Mouse (Mus musculus) stomach, embryonic 16.5 days (tissue): ENCODE data around the gene Tmem203. TPM values are rescaled to one million over a fixed set of nuclear protein-coding genes. Genes with fewer than 3 reads are reported as not detected.
A peak's percentile ranks its signal among the peaks of the same experiment; 100 is the strongest.

ENCODE experiments used
- ATAC-seq: fragments of 200-750 bp; cut with Nextera tagmentation; 2 replicates; pipeline ENCODE4 v1.8.0; 2017; ENCODE audit warnings: moderate number of reproducible peaks, moderate TSS enrichment; ENCODE audit not compliant: insufficient read depth, low FRiP score
- H3K27ac ChIP-seq: fragments of 300-500 bp; sonication (generic); 2 replicates; pipeline ENCODE4 v1.5.1; 2014; ENCODE audit warnings: low read length
- H3K27me3 ChIP-seq: fragments of 300-500 bp; sonication (generic); 2 replicates; pipeline ENCODE4 v1.6.1; 2014; ENCODE audit warnings: low read length, control low read depth, mixed read lengths; ENCODE audit not compliant: control insufficient read depth, insufficient read depth
- H3K36me3 ChIP-seq: fragments of 300-500 bp; sonication (generic); 2 replicates; pipeline ENCODE4 v1.6.1; 2014; ENCODE audit warnings: low read length; ENCODE audit not compliant: control insufficient read depth, insufficient read depth
- H3K4me1 ChIP-seq: fragments of 300-500 bp; sonication (generic); 2 replicates; pipeline ENCODE4 v1.6.1; 2014; ENCODE audit warnings: low read length, control low read depth, mixed read lengths; ENCODE audit not compliant: control insufficient read depth, insufficient read depth
- H3K4me2 ChIP-seq: fragments of 300-500 bp; sonication (generic); 2 replicates; pipeline ENCODE4 v1.6.1; 2014; ENCODE audit warnings: low read depth, low read length, mixed read lengths
- H3K4me3 ChIP-seq: fragments of 300-500 bp; sonication (generic); replicated peaks from 2 replicates; pipeline ENCODE4 v1.5.1; 2014; ENCODE audit warnings: mild to moderate bottlenecking, low read length
- H3K9ac ChIP-seq: fragments of 300-500 bp; sonication (generic); 2 replicates; pipeline ENCODE4 v1.6.1; 2014; ENCODE audit warnings: low read length
- H3K9me3 ChIP-seq: fragments of 300-500 bp; sonication (generic); replicated peaks from 2 replicates; pipeline ENCODE4 v1.6.1; 2016; ENCODE audit warnings: low read length, control low read depth; ENCODE audit not compliant: control insufficient read depth
- WGBS: fragments of 180-500 bp; shearing (Covaris S2); extraction: QIAGEN DNeasy Blood & Tissue Kit; methylation state at CpG from one replicate; pipeline ENCODE4 v1.1.7; 2014; 5-methylcytosine and 5-hydroxymethylcytosine counted together
- polyA plus RNA-seq: library from polyadenylated mRNA; unstranded; fragments of >200 nt; fragmentation: Nextera tagmentation; extraction: Ambion mirVana; gene quantifications from 2 replicates; pipeline ENCODE4 v1.2.1, GENCODE M21; 2015

Tmem203 gene
- polyA plus RNA-seq, 1 experiment from 2014 or later, result 19.5 TPM

DNA sequence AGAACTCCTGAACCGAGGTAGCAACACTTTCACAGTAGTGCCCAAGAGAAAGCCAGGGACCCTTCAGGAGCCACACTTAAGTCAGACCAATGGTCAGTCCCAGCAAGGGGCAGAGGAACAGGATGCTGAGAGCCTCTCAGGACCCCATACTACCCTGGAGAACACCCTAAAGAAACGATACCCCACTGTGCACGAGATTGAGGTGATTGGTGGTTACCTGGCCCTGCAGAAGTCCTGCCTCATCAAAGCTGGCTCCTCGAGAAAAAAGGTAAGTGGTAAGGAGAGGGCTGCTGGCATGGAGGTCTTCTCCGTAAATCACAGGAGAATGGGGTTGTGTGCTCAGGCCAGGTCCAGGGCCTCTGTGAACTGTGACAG is 9.0 kb downstream of the Tmem203 start:
- H3K27me3 ChIP-seq, result peaks cover 7% of the 10 kb centered on the region; the same call in 1 of the 2 replicates
- ATAC-seq, result no peak
- peak overlapping the region; percentile 90; the same call in 1 of the 2 replicates for H3K27ac ChIP-seq
- H3K4me2 ChIP-seq, result peak overlapping the region; percentile 85
- H3K4me3 ChIP-seq, result peak overlapping the region; percentile 72
- 77% methylated on average over 5 of the region's 5 CpGs for WGBS
- peak overlapping the region; percentile 82 for H3K9ac ChIP-seq
- H3K4me1 ChIP-seq, result peaks cover 36% of the 10 kb centered on the region
- H3K9me3 ChIP-seq, result no peaks in the 10 kb centered on the region
- H3K36me3 ChIP-seq, result no peaks in the 10 kb centered on the region; the same call in 1 of the 2 replicates

DNA sequence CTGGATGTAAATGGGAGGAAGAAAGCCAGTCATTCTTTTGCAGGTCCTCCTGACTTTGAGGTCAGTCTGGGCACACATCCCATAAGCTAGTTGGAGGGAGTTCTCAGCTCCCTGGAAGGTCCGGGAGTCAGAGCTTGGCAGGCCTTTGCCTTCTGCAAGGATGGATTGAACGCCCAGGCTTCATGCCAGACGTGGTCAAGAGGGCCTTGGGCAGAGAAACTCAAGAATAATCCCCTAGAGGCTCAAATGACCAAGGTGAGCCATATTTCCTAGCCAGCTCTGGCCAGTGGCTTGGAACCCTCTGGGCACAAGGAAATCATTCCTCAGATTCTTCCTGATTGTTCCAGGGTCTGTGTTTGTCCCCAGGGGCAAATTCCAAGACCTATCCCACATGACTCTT is 9.6 kb downstream of the Tmem203 start:
- no peaks in the 10 kb centered on the region for H3K9me3 ChIP-seq
- H3K4me3 ChIP-seq, result peak overlapping the region; percentile 72
- peaks cover 7% of the 10 kb centered on the region; the same call in 1 of the 2 replicates for H3K27me3 ChIP-seq
- H3K36me3 ChIP-seq, result peaks cover under 1% of the 10 kb centered on the region; the same call in 1 of the 2 replicates
- H3K4me2 ChIP-seq, result peak overlapping the region; percentile 85
- peak overlapping the region; percentile 82 for H3K9ac ChIP-seq
- no peak for ATAC-seq
- peak overlapping the region; percentile 90; the same call in 1 of the 2 replicates for H3K27ac ChIP-seq
- WGBS, result 65% methylated on average over 3 of the region's 3 CpGs
- H3K4me1 ChIP-seq, result peaks cover 36% of the 10 kb centered on the region

DNA sequence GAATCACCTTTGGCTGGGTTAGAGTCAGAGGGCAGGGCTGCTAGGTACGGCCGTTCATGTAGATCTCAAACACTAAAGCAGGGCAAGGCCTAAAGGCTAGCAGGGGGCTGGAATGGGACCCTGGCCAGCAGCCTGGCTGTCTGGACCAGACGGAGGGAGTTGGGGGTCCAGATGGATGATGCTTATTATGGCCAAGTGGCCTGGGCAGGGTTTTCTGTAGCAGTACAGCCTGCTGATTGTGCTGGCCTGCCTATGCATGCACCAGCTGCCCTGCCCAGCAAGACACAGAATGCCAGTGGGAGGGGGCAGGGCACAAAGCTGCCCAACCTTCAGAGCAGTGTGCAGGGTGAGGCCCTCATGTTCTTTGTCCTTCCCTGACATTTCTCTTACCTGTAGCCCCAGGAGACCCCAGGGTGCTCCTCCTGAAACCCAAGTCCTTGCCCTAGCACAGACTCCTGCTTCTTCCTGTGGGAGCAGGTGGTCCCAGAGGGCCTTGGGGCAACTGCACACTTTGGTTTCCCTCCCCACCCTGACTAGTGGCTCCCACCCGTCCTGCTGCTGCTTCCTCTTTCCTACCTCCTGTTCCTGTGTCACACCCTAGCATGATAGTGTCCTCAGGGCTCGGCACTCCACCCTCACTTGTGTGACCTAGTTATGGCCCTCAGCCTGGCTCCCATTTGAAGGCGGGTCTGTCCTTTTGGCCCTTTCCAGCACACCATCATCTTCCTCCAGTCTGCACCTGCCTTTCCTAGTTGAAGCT is 10.8 kb downstream of the Tmem203 start:
- H3K36me3 ChIP-seq, result peaks cover 8% of the 10 kb centered on the region; the same call in 1 of the 2 replicates
- 53% methylated on average over 6 of the region's 6 CpGs for WGBS
- H3K4me2 ChIP-seq, result peak overlapping the region; percentile 85
- ATAC-seq, result peak; percentile 16; the same call in 1 of the 2 replicates
- no peaks in the 10 kb centered on the region for H3K9me3 ChIP-seq
- peak overlapping the region; percentile 72 for H3K4me3 ChIP-seq
- peaks cover 7% of the 10 kb centered on the region; the same call in 1 of the 2 replicates for H3K27me3 ChIP-seq
- peaks cover 39% of the 10 kb centered on the region for H3K4me1 ChIP-seq
- H3K9ac ChIP-seq, result peak overlapping the region; percentile 82
- peak overlapping the region; percentile 90 for H3K27ac ChIP-seq

DNA sequence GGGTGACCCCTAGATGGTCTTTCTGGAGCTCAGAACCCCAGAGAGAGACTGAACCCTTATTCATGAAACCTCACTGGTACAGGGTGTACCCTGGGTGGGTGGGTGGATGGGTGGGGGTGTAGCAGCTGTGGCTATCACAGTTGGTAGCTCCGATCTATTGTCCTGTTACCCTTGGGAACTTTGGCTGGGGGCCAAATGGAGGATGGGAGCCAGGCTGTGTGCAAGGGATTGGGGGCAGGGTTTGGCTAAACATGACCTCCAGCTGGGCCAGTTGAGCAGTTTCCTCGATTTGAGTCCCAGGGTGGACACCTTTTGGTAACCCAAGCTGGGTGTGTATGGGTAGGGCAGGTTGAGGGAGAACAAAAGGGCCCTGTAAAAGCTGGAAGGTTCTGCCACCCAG is 11.5 kb downstream of the Tmem203 start:
- peak overlapping the region; percentile 85 for H3K4me2 ChIP-seq
- peaks cover 7% of the 10 kb centered on the region; the same call in 1 of the 2 replicates for H3K27me3 ChIP-seq
- peak overlapping the region; percentile 72 for H3K4me3 ChIP-seq
- H3K9ac ChIP-seq, result peak overlapping the region; percentile 82
- H3K36me3 ChIP-seq, result peaks cover 8% of the 10 kb centered on the region; the same call in 1 of the 2 replicates
- 24% methylated on average over 2 of the region's 2 CpGs for WGBS
- ATAC-seq, result peak; percentile 30
- H3K4me1 ChIP-seq, result peaks cover 45% of the 10 kb centered on the region
- H3K9me3 ChIP-seq, result no peaks in the 10 kb centered on the region
- H3K27ac ChIP-seq, result peak overlapping the region; percentile 90

DNA sequence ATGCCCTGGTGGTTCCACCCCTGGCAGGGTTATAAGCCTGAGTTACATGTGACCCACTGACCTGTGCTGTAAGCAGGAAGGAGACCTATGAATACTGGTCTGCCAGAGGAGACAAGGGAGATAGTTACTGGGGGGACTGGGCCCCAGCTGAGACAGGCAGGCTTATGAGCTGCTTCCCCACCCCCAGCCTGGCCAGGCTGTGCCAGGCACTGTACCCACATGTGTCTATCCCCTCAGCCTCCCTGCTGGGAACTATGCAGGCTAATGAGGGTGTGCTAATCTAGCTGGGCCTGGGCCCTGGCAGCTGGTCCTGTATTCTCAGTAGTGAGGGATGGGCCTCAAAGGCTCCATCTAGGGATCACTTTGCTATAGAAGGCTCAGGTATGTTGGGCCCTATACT is 12.0 kb downstream of the Tmem203 start:
- Histone ChIP-seq H3K9ac (peak overlapping the region; percentile 82), H3K9me3 (no peaks in the 10 kb centered on the region), H3K27me3 (peaks cover 7% of the 10 kb centered on the region; the same call in 1 of the 2 replicates), H3K27ac (peak overlapping the region; percentile 90), H3K4me1 (peaks cover 45% of the 10 kb centered on the region), H3K36me3 (peaks cover 8% of the 10 kb centered on the region; the same call in 1 of the 2 replicates), H3K4me3 (peak overlapping the region; percentile 14), H3K4me2 (peak overlapping the region; percentile 85)
- ATAC-seq, result no peak

DNA sequence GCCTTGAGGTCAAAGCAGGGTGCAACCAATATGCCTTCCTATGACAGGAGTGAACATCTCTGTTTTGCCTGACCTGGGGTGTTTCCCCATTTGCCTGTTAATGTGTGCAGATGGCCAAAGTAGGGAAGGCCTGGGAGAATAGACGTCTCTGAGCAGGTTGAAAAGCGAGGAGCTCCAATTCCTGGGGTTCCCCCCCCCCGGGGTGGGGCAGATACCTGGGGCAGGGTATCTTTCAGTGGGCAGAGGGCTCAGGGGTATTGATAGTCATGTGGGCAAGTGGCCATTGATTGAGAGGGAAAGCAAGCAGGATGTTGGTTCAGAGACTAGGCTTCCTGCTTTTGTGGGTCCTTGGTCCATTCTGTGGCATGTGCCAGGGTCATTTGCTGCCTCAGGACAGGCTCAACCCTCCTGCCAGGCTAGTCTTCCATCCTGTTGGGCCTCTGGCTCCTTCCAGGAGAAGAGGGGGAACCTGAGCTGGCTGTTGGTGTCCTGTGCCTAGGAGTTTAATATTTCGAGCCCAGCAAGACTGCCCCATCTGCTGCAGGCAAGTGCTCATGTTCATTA is 12.6 kb downstream of the Tmem203 start:
- Histone ChIP-seq H3K27me3 (peaks cover 7% of the 10 kb centered on the region; the same call in 1 of the 2 replicates), H3K9me3 (no peaks in the 10 kb centered on the region), H3K9ac (no peak overlapping the region; the same call in 1 of the 2 replicates), H3K4me2 (peak overlapping the region; percentile 85; the same call in 1 of the 2 replicates), H3K4me3 (peak overlapping the region; percentile 14; the same call in 1 of the 2 replicates), H3K4me1 (peaks cover 45% of the 10 kb centered on the region), H3K27ac (peak overlapping the region; percentile 90), H3K36me3 (peaks cover 8% of the 10 kb centered on the region; the same call in 1 of the 2 replicates)
- ATAC-seq, result no peak
- 67% methylated on average over 4 of the region's 4 CpGs for WGBS

DNA sequence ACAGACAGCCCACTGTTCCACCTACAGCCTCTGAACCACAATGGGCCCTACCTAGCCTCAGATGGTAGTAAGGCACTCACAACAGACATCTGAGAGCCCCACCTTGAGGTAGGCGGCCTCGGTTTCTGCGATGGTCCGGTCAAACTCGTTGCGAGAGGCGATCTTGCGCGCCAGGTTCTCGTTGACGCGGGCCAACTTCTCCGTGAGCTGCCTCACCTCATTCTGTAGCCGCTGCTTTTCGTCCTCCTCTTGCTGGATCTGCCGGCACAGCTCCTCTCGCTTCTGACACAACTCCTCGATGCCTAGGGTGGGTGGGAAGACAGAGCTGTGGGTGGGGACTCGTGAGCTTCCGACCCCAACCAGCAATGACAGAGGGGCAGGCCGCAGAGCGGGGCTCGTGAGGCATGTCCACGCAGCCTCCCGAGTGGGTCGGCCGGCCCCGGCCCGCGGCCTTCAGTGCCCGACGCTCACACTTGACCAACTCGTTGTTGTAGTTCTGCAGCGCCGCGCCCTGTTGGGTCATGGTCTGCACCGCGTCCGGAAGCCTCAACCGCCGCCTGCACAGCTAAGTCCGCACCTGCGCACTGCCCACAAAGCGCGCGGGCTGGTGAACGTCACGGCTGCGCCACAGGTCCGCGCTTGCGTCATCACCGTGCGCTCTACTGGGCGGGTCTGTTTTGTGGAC is 16.7 kb downstream of the Tmem203 start, which contains the start of the genes Ssna1 and Anapc2:
Ssna1 (minus strand) TSS at position 612 of the 685 bp plus-strand sequence.
Anapc2 (plus strand) TSS at position 652 of the 685 bp plus-strand sequence.
- Histone ChIP-seq H3K9ac (peak within 1 kb of the TSS; percentile 94), H3K4me1 (peaks cover 34% of the 10 kb centered on the region), H3K27me3 (no peaks in the 10 kb centered on the region), H3K27ac (peak within 1 kb of the TSS; percentile 94), H3K4me2 (peak within 1 kb of the TSS; percentile 94), H3K4me3 (peak within 1 kb of the TSS; percentile 93), H3K36me3 (peaks cover 31% of the 10 kb centered on the region), H3K9me3 (no peaks in the 10 kb centered on the region)
- WGBS, result under 1% methylated on average over 55 of the region's 55 CpGs
- peak; percentile 97 for ATAC-seq

DNA sequence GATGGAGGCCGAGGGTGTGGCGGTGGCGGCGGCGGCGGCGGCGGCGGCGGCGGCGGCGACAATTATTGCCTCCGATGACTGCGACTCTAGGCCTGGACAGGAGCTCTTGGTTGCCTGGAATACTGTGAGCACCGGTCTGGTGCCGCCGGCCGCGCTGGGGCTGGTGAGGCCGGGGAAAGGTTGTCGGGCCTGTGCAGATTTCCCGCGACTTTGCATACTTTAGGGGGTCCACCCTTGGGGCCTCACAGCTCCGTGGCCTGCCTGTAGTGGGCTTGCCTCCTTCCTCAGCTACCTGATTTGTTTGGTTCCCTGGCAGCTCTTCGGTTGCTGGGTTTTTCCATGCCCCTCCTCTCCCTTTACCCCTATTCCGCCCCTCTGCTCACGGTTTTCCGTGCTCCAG is 17.3 kb downstream of the Tmem203 start:
- Histone ChIP-seq H3K9me3 (no peaks in the 10 kb centered on the region), H3K27ac (peak overlapping the region; percentile 68), H3K4me1 (peaks cover 28% of the 10 kb centered on the region), H3K27me3 (no peaks in the 10 kb centered on the region), H3K9ac (peak overlapping the region; percentile 94), H3K4me2 (peak overlapping the region; percentile 94), H3K4me3 (peak overlapping the region; percentile 93), H3K36me3 (peaks cover 31% of the 10 kb centered on the region)
- under 1% methylated on average over 29 of the region's 29 CpGs for WGBS
- ATAC-seq, result peak; percentile 37; the same call in 1 of the 2 replicates
